Mouse (Mus musculus): ENCODE data around the gene Gm45337. TPM values are rescaled to one million over a fixed set of nuclear protein-coding genes. Genes with fewer than 3 reads are reported as not detected.

Gm45337 gene
- polyA plus RNA-seq, 1 experiment, result not detected

- peak; percentile 97 for DNase-seq (ENCODE audit: low read depth)
- peak; percentile 72; the same call in 1 of the 2 replicates for TF ChIP-seq POLR2A (IDR thresholded peaks at IDR 0.05; ENCODE audit: borderline replicate concordance, extremely low read depth, insufficient read depth, insufficient read length, poor library complexity, severe bottlenecking)
- peak; percentile 47; the same call in 1 of the 2 replicates for TF ChIP-seq CTCF (IDR thresholded peaks at IDR 0.05; ENCODE audit: borderline replicate concordance, extremely low read depth, insufficient read depth, insufficient read length)
These were observed 49.0 kb downstream of the Gm45337 start, which contains the start of gene Dusp8 for GRCm38 (mm10) chr7:142095183-142095931. Dusp8 (minus strand) TSS chr7:142095843.

GRCm38 (mm10) chr7:142094301-142095143, 49.9 kb downstream of the Gm45337 start:
- no peak for TF ChIP-seq POLR2A (IDR thresholded peaks at IDR 0.05; ENCODE audit: borderline replicate concordance, extremely low read depth, insufficient read depth, insufficient read length, poor library complexity, severe bottlenecking)
- no peak for TF ChIP-seq CTCF (IDR thresholded peaks at IDR 0.05; ENCODE audit: borderline replicate concordance, extremely low read depth, insufficient read depth, insufficient read length)
- DNase-seq (ENCODE audit: low read depth), result peak; percentile 69

GRCm38 (mm10) chr7:142093696-142094240, 50.6 kb downstream of the Gm45337 start:
- no peak for DNase-seq (ENCODE audit: low read depth)
- TF ChIP-seq CTCF (IDR thresholded peaks at IDR 0.05; ENCODE audit: borderline replicate concordance, extremely low read depth, insufficient read depth, insufficient read length) (no peak), POLR2A (IDR thresholded peaks at IDR 0.05; ENCODE audit: borderline replicate concordance, extremely low read depth, insufficient read depth, insufficient read length, poor library complexity, severe bottlenecking) (no peak)

Other genes starting within 250 kb of the Gm45337 start
- gene Tollip, start 226.1 kb downstream of the Gm45337 start, polyA plus RNA-seq (2012; rRNA removed), result 86.3 and 87.4 TPM in 2 replicates
- 179 and 184 TPM in 2 replicates for gene Brsk2, start 194.9 kb downstream of the Gm45337 start, polyA plus RNA-seq (2012; rRNA removed)
- gene Mob2, start 83.5 kb downstream of the Gm45337 start, polyA plus RNA-seq (2012; rRNA removed), result 39.4 and 46.5 TPM in 2 replicates
- 93.1 and 145 TPM in 2 replicates for gene Dusp8, start 48.8 kb downstream of the Gm45337 start, polyA plus RNA-seq (2012; rRNA removed)
- gene Gm45618, start 23.9 kb downstream of the Gm45337 start, polyA plus RNA-seq (2012; rRNA removed), result not detected in 2 replicates
- not detected in 2 replicates for gene Gm39115, start 8.6 kb downstream of the Gm45337 start, polyA plus RNA-seq (2012; rRNA removed)
- not detected in 2 replicates for gene Gm29735, start 12.5 kb upstream of the Gm45337 start, polyA plus RNA-seq (2012; rRNA removed)
- gene Gm4553, start 21.1 kb upstream of the Gm45337 start, polyA plus RNA-seq (2012; rRNA removed), result not detected in 2 replicates
- not detected in 2 replicates for gene Krtap5-2, start 31.4 kb upstream of the Gm45337 start, polyA plus RNA-seq (2012; rRNA removed)
- not detected in 2 replicates for gene Gm10153, start 45.8 kb upstream of the Gm45337 start, polyA plus RNA-seq (2012; rRNA removed)
- gene Krtap5-3, start 56.8 kb upstream of the Gm45337 start, polyA plus RNA-seq (2012; rRNA removed), result not detected in 2 replicates
- not detected in 2 replicates for gene Gm7579, start 67.3 kb upstream of the Gm45337 start, polyA plus RNA-seq (2012; rRNA removed)
- not detected in 2 replicates for gene Krtap5-5, start 85.4 kb upstream of the Gm45337 start, polyA plus RNA-seq (2012; rRNA removed)
- gene Gm40460, start 96.5 kb upstream of the Gm45337 start, polyA plus RNA-seq (2012; rRNA removed), result not detected in 2 replicates
- gene Gm2431, start 113.7 kb upstream of the Gm45337 start, polyA plus RNA-seq (2012; rRNA removed), result not detected in 2 replicates
- not detected in 2 replicates for gene Gm4559, start 129.8 kb upstream of the Gm45337 start, polyA plus RNA-seq (2012; rRNA removed)
- not detected in 2 replicates for gene Krtap5-1, start 152.5 kb upstream of the Gm45337 start, polyA plus RNA-seq (2012; rRNA removed)
- not detected in 2 replicates for gene Krtap5-4, start 158.9 kb upstream of the Gm45337 start, polyA plus RNA-seq (2012; rRNA removed)
- 2.8 and 2.9 TPM in 2 replicates for gene Ifitm10, start 229.1 kb upstream of the Gm45337 start, polyA plus RNA-seq (2012; rRNA removed)
- 0.12 and 0.14 TPM in 2 replicates for gene Gm49369, start 238.1 kb upstream of the Gm45337 start, polyA plus RNA-seq (2012; rRNA removed)
- 186 and 216 TPM in 2 replicates for gene Ctsd, start 243.4 kb upstream of the Gm45337 start, polyA plus RNA-seq (2012; rRNA removed)

Measured in brain, embryonic 14.5 days (tissue).